12 mouse cellular contexts compared by ENCODE assay signal in the genomic region with DNA sequence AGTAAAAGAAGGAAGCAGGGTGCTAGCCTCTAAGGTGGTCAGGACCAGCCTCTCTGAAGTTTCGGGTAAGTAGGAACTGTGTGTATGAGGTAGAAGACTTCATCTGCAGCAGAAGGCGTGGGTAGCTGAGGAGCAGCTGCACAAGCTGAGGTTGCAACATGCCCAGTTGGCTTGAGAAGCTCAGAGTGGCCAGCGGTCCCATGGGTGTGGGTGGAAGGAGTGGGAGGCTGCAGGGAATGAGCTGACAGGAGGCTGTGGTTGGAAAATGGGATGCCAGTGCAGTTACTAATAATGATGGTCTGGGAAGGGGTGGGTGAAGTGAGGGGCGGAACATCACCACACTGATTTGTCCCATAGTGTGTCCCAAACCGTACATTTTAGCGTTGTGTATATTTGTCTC.
DNase-seq lines count a peak whose midpoint lies in the region; TF ChIP-seq lines count a peak whose summit lies in the region.
"Had no signal": no experiment of that assay in that cellular context is flagged by ENCODE, and none has a peak within 500 bp of the region (broad histone marks: within the 10 kb centered on the region; RNA-seq: fewer than 3 reads in every experiment).

No protein-coding gene starts in this region.

- H3K27ac ChIP-seq in thymus, adult 2 months (ENCODE audit: control insufficient read depth, insufficient read depth, low read length): no peak overlapping the region
- H3K27ac ChIP-seq: left cerebral cortex, adult 2 months; liver, embryonic 15.5 days had no signal

- H3K36me3 ChIP-seq in thymus, adult 2 months (ENCODE audit: control insufficient read depth, insufficient read depth, low read length): no peaks in the 10 kb centered on the region
- H3K36me3 ChIP-seq: liver, embryonic 15.5 days had no signal

- TF ChIP-seq POLR2A in thymus, adult 2 months (IDR thresholded peaks at IDR 0.05; ENCODE audit: control insufficient read depth, extremely low read depth, insufficient read depth, low read length, poor library complexity): no peak

- no peak overlapping the region for H3K4me3 ChIP-seq in thymus, adult 2 months (ENCODE audit: control insufficient read depth, insufficient read depth, low read length)
- H3K4me3 ChIP-seq: left cerebral cortex, adult 2 months; liver, embryonic 15.5 days had no signal

- H3K4me1 ChIP-seq in thymus, adult 2 months (replicated peaks; ENCODE audit: control insufficient read depth, insufficient read depth, low read length): peaks cover 5% of the 10 kb centered on the region; the same call in 1 of the 2 replicates
- H3K4me1 ChIP-seq: liver, embryonic 15.5 days had no signal

- peak; percentile 30 for DNase-seq in layer of hippocampus, adult 9-11 months
- no peak for DNase-seq in layer of hippocampus, postnatal 10 days (ENCODE audit: low spot score in 2 of 2)
- peak; percentile 50 for DNase-seq in adrenal gland, postnatal 10 days
- DNase-seq in gonadal fat pad, adult 2 months (ENCODE audit: low read depth): peak; percentile 36
- DNase-seq in lung, postnatal 36 days: peak; percentile 60
- DNase-seq in embryo, embryonic 10.5 days (ENCODE audit: low spot score): no peak
- no peak for DNase-seq in thymus, adult 2 months
- no peak for DNase-seq in cerebellum, postnatal 14 days
- DNase-seq: kidney, adult 11 months; thymus, postnatal 4 days had no signal

- no peak for TF ChIP-seq CTCF in thymus, adult 2 months (IDR thresholded peaks at IDR 0.05; ENCODE audit: borderline replicate concordance, control insufficient read depth, extremely low read depth, insufficient read depth, low read length, poor library complexity)

- H3K27me3 ChIP-seq in thymus, adult 2 months (ENCODE audit: control insufficient read depth, insufficient read depth, low read length): no peaks in the 10 kb centered on the region
- H3K27me3 ChIP-seq: liver, embryonic 15.5 days had no signal

- 96% methylated on average over 6 of the region's 6 CpGs for WGBS in thymus, adult 2 months

Comparison
In these comparisons a context has a peak if more than half of its experiments do, and no peak if none do; other contexts are left out.
1. DNase-seq: peak in layer of hippocampus, adult 9-11 months (single experiment), adrenal gland, postnatal 10 days (single experiment), gonadal fat pad, adult 2 months (single experiment) and lung, postnatal 36 days (single experiment); none in layer of hippocampus, postnatal 10 days (0 of 2), embryo, embryonic 10.5 days (single experiment), thymus, adult 2 months (single experiment) and cerebellum, postnatal 14 days (0 of 2).